Mouse (Mus musculus) MEL (cell line): Measurements from ENCODE around the gene Vps13d. TPM values are rescaled to one million over a fixed set of nuclear protein-coding genes. Genes with fewer than 3 reads are reported as not detected.

ENCODE experiments used
- DNase-seq: peaks from one replicate; pipeline ENCODE4 v3.0.0; 2011; ENCODE audit warnings: low read depth, low spot score
- H3K27ac ChIP-seq: 2 replicates; pipeline ENCODE4 v1.5.1; 2012; ENCODE audit warnings: low read depth, mild to moderate bottlenecking, control low read depth, low read length, moderate library complexity; ENCODE audit not compliant: control insufficient read depth
- H3K27me3 ChIP-seq, 2 experiments: fragments of 150-350 bp in 1 of 2; sonication (generic) in 1 of 2; 2 replicates each; pipeline ENCODE4 v1.6.1; 2012; ENCODE audit warnings: low read length in 2 of 2, mild to moderate bottlenecking in 2 of 2, improper control_type of control experiment in 1 of 2, moderate library complexity in 1 of 2; ENCODE audit not compliant: insufficient read depth in 2 of 2, control insufficient read depth in 1 of 2
- H3K36me3 ChIP-seq, 2 experiments: 2 replicates each; pipeline ENCODE4 v1.6.1; 2012 to 2014; ENCODE audit warnings: low read length in 2 of 2, improper control_type of control experiment in 1 of 2, inconsistent platforms in 1 of 2, mild to moderate bottlenecking in 1 of 2; ENCODE audit not compliant: insufficient read depth in 2 of 2, control insufficient read depth in 1 of 2
- H3K4me1 ChIP-seq, 2 experiments: fragments of 150-350 bp in 1 of 2; sonication (generic) in 1 of 2; 2 replicates each; pipeline ENCODE4 v1.6.1; 2012; ENCODE audit warnings: low read length in 2 of 2, improper control_type of control experiment in 1 of 2, mild to moderate bottlenecking in 1 of 2; ENCODE audit not compliant: insufficient read depth in 2 of 2, control insufficient read depth in 1 of 2
- H3K4me3 ChIP-seq, 2 experiments: fragments of 150-350 bp in 1 of 2; sonication (generic) in 1 of 2; 2 replicates each; pipeline ENCODE4 v1.5.1; 2012; ENCODE audit warnings: low read depth in 2 of 2, low read length in 2 of 2, mild to moderate bottlenecking in 2 of 2, moderate library complexity in 2 of 2, control low read depth in 1 of 2, improper control_type of control experiment in 1 of 2; ENCODE audit not compliant: control insufficient read depth in 1 of 2, insufficient read depth in 1 of 2
- H3K79me2 ChIP-seq: 2 replicates; pipeline ENCODE4 v1.6.1; 2012; ENCODE audit warnings: mild to moderate bottlenecking, low read length, moderate library complexity; ENCODE audit not compliant: control insufficient read depth, poor library complexity, insufficient read depth
- H3K9ac ChIP-seq: 2 replicates; pipeline ENCODE4 v1.6.1; 2012; ENCODE audit warnings: low read depth, mild to moderate bottlenecking, control low read depth, low read length, moderate library complexity; ENCODE audit not compliant: control insufficient read depth, poor library complexity, severe bottlenecking
- H3K9me3 ChIP-seq: fragments of 150-350 bp; sonication (generic); replicated peaks from 2 replicates; pipeline ENCODE4 v1.6.1; 2012; ENCODE audit warnings: mild to moderate bottlenecking, low read length, improper control_type of control experiment, moderate library complexity; ENCODE audit not compliant: insufficient read depth
- BHLHE40 ChIP-seq: IDR thresholded peaks from 2 replicates; pipeline ENCODE4 v1.6.1; 2012; ENCODE audit warnings: low read depth, mild to moderate bottlenecking, inconsistent platforms, low read length, improper control_type of control experiment, borderline replicate concordance
- CHD1 ChIP-seq: IDR thresholded peaks from 2 replicates; pipeline ENCODE4 v1.6.1; 2012; ENCODE audit warnings: low read depth, mild to moderate bottlenecking, inconsistent platforms, low read length, improper control_type of control experiment
- CHD2 ChIP-seq: IDR thresholded peaks from 2 replicates; pipeline ENCODE4 v1.6.1; 2011; ENCODE audit warnings: low read length, improper control_type of control experiment
- EP300 ChIP-seq, 2 experiments: IDR thresholded peaks; 2 replicates each; pipeline ENCODE4 v1.6.1; 2011; ENCODE audit warnings: improper control_type of control experiment in 2 of 2, low read length in 2 of 2, low read depth in 1 of 2, mild to moderate bottlenecking in 1 of 2
- ETS1 ChIP-seq: IDR thresholded peaks from 2 replicates; pipeline ENCODE4 v1.6.1; 2012; ENCODE audit warnings: low read depth, mild to moderate bottlenecking, inconsistent platforms, low read length, improper control_type of control experiment, moderate library complexity
- GATA1 ChIP-seq: IDR thresholded peaks from 2 replicates; pipeline ENCODE4 v1.6.1; 2011; ENCODE audit warnings: low read depth, low read length, improper control_type of control experiment
- JUND ChIP-seq: IDR thresholded peaks from 2 replicates; pipeline ENCODE4 v1.6.1; 2011; ENCODE audit warnings: low read depth, mild to moderate bottlenecking, improper control_type of control experiment, low read length
- KAT2A ChIP-seq: conservative IDR thresholded peaks from 2 replicates; pipeline ENCODE4 v1.6.1; 2012; ENCODE audit warnings: low read depth, low read length, improper control_type of control experiment, inconsistent platforms
- MEF2A ChIP-seq: IDR thresholded peaks from 2 replicates; pipeline ENCODE4 v1.6.1; 2014; ENCODE audit warnings: low read depth, mild to moderate bottlenecking, inconsistent platforms, low read length, improper control_type of control experiment; ENCODE audit not compliant: poor library complexity, insufficient replicate concordance, severe bottlenecking; ENCODE audit errors: extremely low read depth
- MYC ChIP-seq: IDR thresholded peaks from 2 replicates; pipeline ENCODE4 v1.6.1; 2011; ENCODE audit warnings: low read depth, mild to moderate bottlenecking, low read length, improper control_type of control experiment, moderate library complexity
- NELFE ChIP-seq: IDR thresholded peaks from 2 replicates; pipeline ENCODE4 v1.6.1; 2011; ENCODE audit warnings: low read depth, low read length, improper control_type of control experiment
- POLR2A ChIP-seq, 2 experiments: IDR thresholded peaks; 2 replicates each; pipeline ENCODE4 v1.6.1; 2011 to 2012; ENCODE audit warnings: low read length in 2 of 2, mild to moderate bottlenecking in 2 of 2, control low read depth in 1 of 2, improper control_type of control experiment in 1 of 2, low read depth in 1 of 2, moderate library complexity in 1 of 2; ENCODE audit not compliant: control insufficient read depth in 1 of 2, insufficient read depth in 1 of 2, poor library complexity in 1 of 2
- POLR2AphosphoS2 ChIP-seq: IDR thresholded peaks from 2 replicates; pipeline ENCODE4 v1.6.1; 2011; ENCODE audit warnings: low read length, improper control_type of control experiment
- TBP ChIP-seq: IDR thresholded peaks from 2 replicates; pipeline ENCODE4 v1.8.0; 2011; ENCODE audit warnings: low read depth, low read length, improper control_type of control experiment
- USF1 ChIP-seq: IDR thresholded peaks from 2 replicates; pipeline ENCODE4 v1.6.1; 2014; ENCODE audit warnings: low read depth, mild to moderate bottlenecking, inconsistent platforms, low read length, improper control_type of control experiment, moderate library complexity
- USF2 ChIP-seq, 2 experiments: IDR thresholded peaks; 2 replicates each; pipeline ENCODE4 v1.6.1; 2011 to 2012; ENCODE audit warnings: improper control_type of control experiment in 2 of 2, low read length in 2 of 2, borderline replicate concordance in 1 of 2, inconsistent platforms in 1 of 2, low read depth in 1 of 2, mild to moderate bottlenecking in 1 of 2; ENCODE audit not compliant: insufficient read depth in 1 of 2
- ZC3H11A ChIP-seq: IDR thresholded peaks from 2 replicates; pipeline ENCODE4 v1.6.1; 2012; ENCODE audit warnings: low read depth, mild to moderate bottlenecking, inconsistent platforms, low read length, improper control_type of control experiment
- ZKSCAN1 ChIP-seq: IDR thresholded peaks from 2 replicates; pipeline ENCODE4 v1.6.1; 2012; ENCODE audit warnings: low read depth, mild to moderate bottlenecking, inconsistent platforms, low read length, improper control_type of control experiment, moderate library complexity
- ZMIZ1 ChIP-seq: IDR thresholded peaks from 2 replicates; pipeline ENCODE4 v1.6.1; 2012; ENCODE audit warnings: low read depth, mild to moderate bottlenecking, inconsistent platforms, low read length, improper control_type of control experiment, moderate library complexity
- ZNF384 ChIP-seq: IDR thresholded peaks from 2 replicates; pipeline ENCODE4 v1.6.1; 2012; ENCODE audit warnings: low read depth, mild to moderate bottlenecking, inconsistent platforms, low read length, improper control_type of control experiment
- polyA plus RNA-seq, 2 experiments: library from polyadenylated mRNA; stranded (reverse) in 1 of 2; unstranded in 1 of 2; fragments of >175 nt in 1 of 2; fragments of >200 nt in 1 of 2; gene quantifications; 2 replicates each; pipeline versions ENCODE4 v1.2.1 to v1.2.4; 2012; ENCODE audit warnings: low replicate concordance in 2 of 2, low read depth in 1 of 2; ENCODE audit not compliant: insufficient read length in 2 of 2, insufficient read depth in 1 of 2, missing spikeins in 1 of 2
- total RNA-seq: library from RNA; depleted of rRNA; stranded (reverse); fragments of 300-350 nt; gene quantifications from 2 replicates; pipeline ENCODE4 v1.2.3, GENCODE M21; 2012

Gene Vps13d
- total and polyA plus RNA-seq, 3 experiments: 8.9 to 14.5 (median 13.2) TPM

- H3K27ac ChIP-seq: no peak overlapping the region
- DNase-seq: no peak
Measured at GRCm38 (mm10) chr4:145209690-145210088, 14.9 kb upstream of the Vps13d start.

GRCm38 (mm10) chr4:145209076-145209689, 14.4 kb upstream of the Vps13d start:
- H3K4me3 ChIP-seq: no peak overlapping the region
- TF ChIP-seq NELFE: no peak
- TF ChIP-seq POLR2AphosphoS2: no peak
- TF ChIP-seq CHD2: no peak
- TF ChIP-seq CHD1: no peak
- no peak for TF ChIP-seq GATA1
- TF ChIP-seq MEF2A: no peak
- no peak for TF ChIP-seq KAT2A
- no peaks in the 10 kb centered on the region for H3K4me1 ChIP-seq
- no peaks in the 10 kb centered on the region for H3K27me3 ChIP-seq
- no peak overlapping the region for H3K27ac ChIP-seq
- H3K36me3 ChIP-seq: no peaks in the 10 kb centered on the region
- no peaks in the 10 kb centered on the region for H3K79me2 ChIP-seq
- no peak for DNase-seq
- H3K9me3 ChIP-seq: no peaks in the 10 kb centered on the region
- no peak overlapping the region for H3K9ac ChIP-seq

More at GRCm38 (mm10) chr4:145209690-145210088, 14.9 kb upstream of the Vps13d start:
- Histone ChIP-seq H3K79me2 (no peaks in the 10 kb centered on the region), H3K9ac (no peak overlapping the region), H3K36me3 (no peaks in the 10 kb centered on the region; a peak in 1 of 4 replicates), H3K27me3 (no peaks in the 10 kb centered on the region), H3K4me3 (no peak overlapping the region), H3K9me3 (no peaks in the 10 kb centered on the region), H3K4me1 (no peaks in the 10 kb centered on the region)
- TF ChIP-seq ZMIZ1 (no peak), TBP (no peak), JUND (no peak), ZC3H11A (no peak)

- no peak overlapping the region for H3K4me3 ChIP-seq
- no peaks in the 10 kb centered on the region for H3K79me2 ChIP-seq
- H3K27ac ChIP-seq: no peak overlapping the region
- H3K9ac ChIP-seq: no peak overlapping the region
- H3K27me3 ChIP-seq: no peaks in the 10 kb centered on the region
- DNase-seq: no peak
- H3K36me3 ChIP-seq: no peaks in the 10 kb centered on the region
- H3K4me1 ChIP-seq: no peaks in the 10 kb centered on the region
- H3K9me3 ChIP-seq: no peaks in the 10 kb centered on the region
- TF ChIP-seq BHLHE40: no peak
- TF ChIP-seq ZNF384: no peak
- TF ChIP-seq EP300 (IDR thresholded peaks at IDR 0.05; ENCODE audit: low read depth in 1 of 2, low read length in 2 of 2): no peak
- TF ChIP-seq ZKSCAN1: no peak
- no peak for TF ChIP-seq ETS1
- TF ChIP-seq POLR2A (IDR thresholded peaks at IDR 0.05; ENCODE audit: control insufficient read depth in 1 of 2, insufficient read depth in 1 of 2, low read depth in 1 of 2, low read length in 2 of 2, poor library complexity in 1 of 2): no peak
- TF ChIP-seq ZMIZ1: no peak
- no peak for TF ChIP-seq USF1
- TF ChIP-seq MYC: no peak
- no peak for TF ChIP-seq USF2 (IDR thresholded peaks at IDR 0.05; ENCODE audit: borderline replicate concordance in 1 of 2, insufficient read depth in 1 of 2, low read depth in 1 of 2, low read length in 2 of 2)
- no peak for TF ChIP-seq CHD2
Measured at GRCm38 (mm10) chr4:145207718-145208371, 13.0 kb upstream of the Vps13d start.
